Mouse (Mus musculus) layer of hippocampus, adult 2 months (tissue): Measurements from ENCODE around the gene Hoxa9. TPM values are rescaled to one million over a fixed set of nuclear protein-coding genes. Genes with fewer than 3 reads are reported as not detected.

ENCODE experiments used
- DNase-seq, 2 experiments: peaks; one replicate each; pipeline ENCODE4 v3.0.0; 2022; ENCODE audit warnings: low spot score in 2 of 2
- H3K27ac ChIP-seq: fragments of 200-600 bp; 2 replicates; pipeline ENCODE4 v1.8.1; 2022
- H3K4me3 ChIP-seq: fragments of 200-600 bp; 2 replicates; pipeline ENCODE4 v1.8.1; 2022; ENCODE audit warnings: mild to moderate bottlenecking
- CTCF ChIP-seq: fragments of 200-600 bp; conservative IDR thresholded peaks from 2 replicates; pipeline ENCODE4 v1.8.1; 2022; ENCODE audit warnings: antibody characterized with exemption, mild to moderate bottlenecking, moderate library complexity
- total RNA-seq, 2 experiments: library from RNA; stranded (reverse); gene quantifications; 2 replicates each; pipeline ENCODE4 v1.2.3; 2021

Hoxa9 gene
- total RNA-seq, 2 experiments from 2014 or later: not detected

DNA sequence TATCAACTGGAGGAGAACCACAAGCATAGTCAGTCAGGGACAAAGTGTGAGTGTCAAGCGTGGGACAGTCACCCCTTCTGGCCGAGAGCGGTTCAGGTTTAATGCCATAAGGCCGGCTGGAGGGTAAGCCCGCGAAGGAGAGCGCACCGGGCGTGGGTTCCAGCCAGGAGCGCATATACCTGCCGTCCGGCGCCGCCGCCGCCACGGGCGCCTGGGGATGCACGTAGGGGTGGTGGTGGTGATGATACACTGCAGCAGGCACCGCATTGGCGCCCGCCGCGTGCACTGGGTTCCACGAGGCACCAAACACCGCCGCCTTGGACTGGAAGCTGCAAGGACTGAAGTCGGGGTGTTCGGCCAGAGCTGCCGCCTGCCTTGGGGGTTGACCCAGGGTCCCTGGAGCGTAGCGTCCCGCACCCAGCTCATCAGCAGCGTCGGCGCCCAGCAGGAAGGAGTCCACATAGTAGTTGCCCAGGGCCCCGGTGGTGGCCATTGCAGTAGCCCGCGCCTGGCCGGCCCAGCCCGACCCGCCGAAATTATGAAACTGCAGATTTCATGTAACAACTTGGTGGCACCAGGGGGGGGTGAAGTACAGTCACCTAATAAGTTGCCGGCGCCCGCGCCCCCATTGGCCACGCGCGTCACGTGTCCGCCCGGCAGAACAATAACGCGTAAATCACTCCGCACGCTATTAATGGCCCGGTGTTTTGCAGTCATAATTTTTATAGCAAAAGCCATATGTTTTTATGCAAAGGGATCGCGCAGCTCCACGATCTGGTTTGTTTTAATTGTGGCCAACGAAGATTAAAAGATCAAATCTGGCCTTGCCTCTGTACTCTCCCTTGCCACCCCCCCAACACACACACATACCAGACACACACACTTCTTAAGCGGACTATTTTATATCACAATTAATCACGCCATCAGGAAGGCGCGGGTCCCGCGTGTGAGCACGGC, 5.0 kb downstream of the Hoxa9 start:
- DNase-seq: no peak
- no peak for TF ChIP-seq CTCF
- Histone ChIP-seq H3K27ac (no peak overlapping the region), H3K4me3 (no peak overlapping the region)

DNA sequence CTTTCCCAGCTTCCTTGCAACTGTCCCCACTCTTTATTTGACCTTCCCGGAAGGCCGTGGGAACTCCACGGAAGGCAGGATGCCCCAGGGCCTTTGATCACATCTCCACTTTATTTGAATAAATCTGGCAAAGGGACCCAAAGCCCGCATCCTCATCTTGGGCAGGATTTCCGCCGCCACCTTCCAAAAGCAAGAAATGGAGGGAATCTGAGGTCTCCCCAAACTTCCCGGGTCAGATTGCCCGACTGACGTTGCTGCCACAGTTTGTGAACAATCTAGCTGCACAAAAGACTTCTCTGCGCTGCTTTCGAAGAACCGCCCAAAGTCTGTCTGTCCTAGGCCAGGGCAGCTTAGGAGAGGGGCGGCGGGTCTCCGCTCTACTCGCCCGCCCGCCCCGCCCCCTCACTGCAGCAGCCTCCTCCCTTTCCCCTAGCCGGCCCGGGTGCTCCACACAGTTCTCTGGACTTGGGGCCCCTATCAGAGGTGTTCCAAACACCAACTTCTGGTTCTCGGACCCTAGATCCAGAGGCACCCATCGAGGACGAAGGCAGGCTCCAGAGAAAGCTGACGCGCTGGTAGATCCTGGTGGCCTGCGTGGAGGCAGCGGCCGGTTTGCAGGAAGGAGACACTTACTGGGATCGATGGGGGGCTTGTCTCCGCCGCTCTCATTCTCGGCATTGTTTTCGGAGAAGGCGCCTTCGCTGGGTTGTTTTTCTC, 5.8 kb downstream of the Hoxa9 start:
- H3K4me3 ChIP-seq: no peak overlapping the region
- H3K27ac ChIP-seq: no peak overlapping the region
- DNase-seq: no peak
- no peak for TF ChIP-seq CTCF

DNA sequence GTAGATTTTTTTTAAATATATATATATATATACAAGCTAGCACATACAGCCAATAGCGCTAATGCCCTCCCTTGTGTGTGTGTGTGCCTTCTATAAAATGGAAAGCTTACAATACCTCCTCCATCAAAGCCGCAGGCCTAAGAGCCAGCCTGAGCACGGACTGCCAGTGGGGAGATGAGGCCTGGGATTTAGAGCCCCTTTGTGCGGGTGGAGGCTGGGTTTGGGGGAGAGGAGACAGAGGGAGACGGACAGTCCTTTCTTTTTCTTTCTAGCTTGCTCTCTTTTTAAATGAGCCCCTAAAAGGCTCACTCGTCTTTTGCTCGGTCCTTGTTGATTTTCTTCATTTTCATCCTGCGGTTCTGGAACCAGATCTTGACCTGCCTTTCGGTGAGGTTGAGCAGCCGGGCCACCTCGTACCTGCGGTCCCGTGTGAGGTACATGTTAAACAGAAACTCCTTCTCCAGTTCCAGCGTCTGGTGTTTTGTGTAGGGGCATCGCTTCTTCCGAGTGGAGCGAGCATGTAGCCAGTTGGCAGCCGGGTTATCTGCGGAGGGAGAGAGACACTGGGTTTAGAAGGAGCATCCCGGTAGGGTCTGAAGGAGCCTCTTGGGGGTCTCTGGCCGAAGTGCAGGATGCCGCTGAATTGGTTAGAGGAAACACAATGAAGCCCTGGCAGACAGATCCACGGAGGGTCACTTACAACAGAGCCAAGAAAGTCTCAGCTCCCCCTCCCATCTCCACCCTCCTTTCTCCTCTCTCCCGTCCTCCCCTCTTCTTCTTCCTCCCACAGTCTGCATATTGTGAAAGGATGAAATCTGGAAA, 6.7 kb downstream of the Hoxa9 start:
- no peak overlapping the region for H3K4me3 ChIP-seq
- no peak for TF ChIP-seq CTCF
- no peak overlapping the region for H3K27ac ChIP-seq
- DNase-seq: no peak

DNA sequence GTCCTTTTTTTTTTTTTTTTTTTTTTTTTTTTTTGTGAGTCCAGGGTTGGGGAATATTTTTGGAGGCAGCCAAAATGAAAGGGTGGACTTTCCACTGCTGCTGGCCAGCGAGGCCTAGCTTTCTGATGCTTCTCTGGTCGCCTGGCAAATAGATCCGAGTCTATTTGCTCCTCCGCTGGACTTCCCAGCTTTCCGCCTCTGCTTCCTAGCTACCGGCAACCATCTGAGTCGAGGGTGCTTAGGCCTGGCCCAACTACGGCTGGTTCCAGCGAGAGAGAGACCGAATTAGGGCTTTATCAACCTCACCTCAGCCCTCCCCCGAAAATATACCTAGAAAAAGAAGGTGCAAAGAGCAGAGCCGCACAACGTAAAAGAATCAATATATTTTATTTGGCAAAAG, 8.2 kb downstream of the Hoxa9 start:
- no peak for DNase-seq
- Histone ChIP-seq H3K27ac (no peak overlapping the region), H3K4me3 (no peak overlapping the region)
- no peak for TF ChIP-seq CTCF

DNA sequence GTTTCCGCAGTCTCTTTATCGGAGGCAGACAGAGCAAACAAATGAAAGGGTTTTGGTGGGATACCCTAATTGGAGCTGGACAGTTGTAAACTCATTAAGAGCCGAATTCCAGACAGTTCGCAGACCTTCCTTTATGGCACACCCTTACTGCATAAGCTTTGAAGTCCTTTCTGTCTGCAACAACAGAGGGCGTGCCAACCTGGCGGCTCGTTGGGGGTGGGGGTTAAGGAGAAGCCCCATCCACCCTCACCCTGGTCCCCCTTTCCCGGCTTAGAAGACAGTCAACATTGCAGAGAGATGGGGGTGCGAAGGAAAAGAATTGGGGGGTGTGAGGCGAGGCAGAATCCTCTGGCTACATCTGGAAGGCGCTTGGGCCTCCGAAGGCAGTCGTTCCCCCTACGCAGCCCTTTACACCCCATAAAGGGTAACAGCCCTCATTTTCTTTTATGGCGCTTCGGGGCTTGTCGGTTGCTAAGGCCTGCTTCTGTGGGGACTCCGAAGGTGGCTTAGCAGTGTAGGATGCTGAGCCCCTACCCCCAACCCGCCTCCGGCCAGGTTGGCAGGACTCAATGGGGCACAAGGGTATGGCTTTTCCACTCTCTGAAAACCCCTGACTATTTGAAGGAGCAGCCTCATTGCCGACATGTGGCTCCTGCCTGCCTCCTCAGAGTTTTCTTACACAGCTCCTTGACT, 8.8 kb downstream of the Hoxa9 start:
- H3K27ac ChIP-seq: no peak overlapping the region
- no peak for DNase-seq
- no peak for TF ChIP-seq CTCF
- H3K4me3 ChIP-seq: peak overlapping the region; percentile 63; the same call in 1 of the 2 replicates

DNA sequence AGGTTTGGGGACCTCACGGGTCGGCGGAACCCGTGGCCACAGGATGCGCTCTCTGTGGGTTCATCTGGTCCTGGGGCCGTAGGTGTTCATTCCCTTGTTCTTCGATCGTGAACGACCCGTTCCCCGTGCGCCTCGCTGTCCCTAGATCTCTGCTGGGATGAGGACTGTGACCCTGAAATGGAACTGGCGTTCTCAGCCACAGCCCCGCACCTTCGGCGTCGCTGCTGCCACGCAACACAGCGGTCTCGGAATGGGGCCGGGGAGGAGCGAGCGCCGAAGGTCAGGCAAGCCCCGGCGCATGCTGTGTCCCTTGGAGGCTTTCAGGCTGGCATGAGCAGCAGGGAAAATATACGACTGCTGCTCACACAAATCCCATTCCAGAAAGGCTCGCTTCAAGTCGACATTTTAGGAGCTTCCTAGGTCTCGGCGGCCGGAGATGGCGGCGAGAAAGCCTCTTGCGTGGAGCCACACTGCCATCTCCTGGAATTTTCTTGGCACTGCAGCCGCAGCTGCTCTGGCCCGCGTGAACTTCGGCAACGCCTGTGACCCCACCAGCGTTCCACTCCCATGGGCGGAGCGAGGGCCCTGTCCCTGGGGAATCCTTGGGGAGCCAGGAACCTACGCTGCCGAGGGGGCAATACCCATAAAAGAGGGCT, 9.4 kb downstream of the Hoxa9 start, which contains the start of gene Hoxa7:
Gene Hoxa7, minus strand, starts transcription at position 518 of the 656 bp plus-strand sequence.
- Histone ChIP-seq H3K4me3 (peak within 1 kb of the TSS; percentile 63), H3K27ac (no peak within 1 kb of the TSS)
- peak; percentile 68 to 81 for DNase-seq
- TF ChIP-seq CTCF: peak; percentile 100

DNA sequence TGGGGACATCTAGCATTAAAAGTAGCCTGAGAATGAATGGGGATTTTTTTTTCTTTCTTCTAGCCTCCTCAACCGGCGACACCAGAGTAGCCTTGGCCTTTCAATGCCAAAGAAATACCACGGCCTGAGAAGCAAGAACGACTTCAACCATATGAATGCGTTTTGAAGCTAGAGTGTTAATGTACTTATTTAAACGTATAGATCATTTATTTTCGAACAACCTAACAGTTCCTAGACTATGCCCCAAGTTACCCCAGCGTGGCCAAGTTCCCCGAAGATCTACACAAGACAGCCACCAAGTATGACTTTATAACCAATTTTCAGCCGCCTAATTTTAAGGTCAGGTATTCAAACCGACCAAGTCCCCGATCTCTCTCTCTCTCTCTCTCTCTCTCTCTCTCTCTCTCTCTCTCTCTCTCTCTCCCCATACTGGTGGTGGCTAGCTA, 10.0 kb downstream of the Hoxa9 start:
- TF ChIP-seq CTCF: no peak
- no peak for DNase-seq
- H3K27ac ChIP-seq: no peak overlapping the region
- H3K4me3 ChIP-seq: peak overlapping the region; percentile 63; the same call in 1 of the 2 replicates

DNA sequence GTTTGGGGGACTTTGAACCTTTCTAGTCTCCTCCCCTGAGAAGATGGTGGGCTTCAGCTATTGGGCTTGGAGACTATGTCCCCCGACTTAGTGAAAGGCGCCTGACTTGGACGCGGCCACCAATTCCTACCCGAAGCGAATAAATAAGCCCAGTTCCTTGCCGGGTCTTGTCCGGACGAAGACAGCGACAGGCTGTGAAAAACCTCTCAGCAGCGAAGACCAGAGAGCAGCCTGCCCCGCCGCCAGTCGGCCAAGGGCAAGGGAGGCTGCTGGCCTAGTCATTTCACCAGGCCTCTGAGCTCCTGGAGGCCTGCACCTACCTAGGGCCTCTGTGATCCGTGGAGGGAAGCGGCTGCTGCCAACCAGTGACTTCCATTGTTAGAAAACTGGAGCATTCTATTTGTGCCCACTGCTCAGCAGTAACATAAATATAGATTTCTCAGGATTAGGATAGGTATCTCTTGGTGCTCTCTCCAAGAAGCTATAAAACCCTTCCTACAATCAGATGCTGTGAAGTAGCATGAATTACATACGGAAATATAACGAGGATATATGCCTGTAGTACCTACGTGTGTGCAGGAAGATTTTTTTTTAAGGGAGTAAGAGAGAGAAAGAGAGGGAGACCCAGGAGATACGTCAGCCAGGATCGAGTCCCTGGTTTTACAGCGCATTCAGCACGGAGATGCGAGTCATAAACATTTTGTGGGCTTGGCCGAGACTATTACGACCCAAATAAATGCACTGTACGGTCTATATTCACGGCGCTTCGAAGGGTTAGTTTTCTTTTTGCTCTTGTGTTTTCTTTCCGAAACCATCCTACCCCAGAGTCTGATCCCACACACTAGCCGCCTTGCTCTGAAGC, 10.7 kb downstream of the Hoxa9 start:
- DNase-seq: no peak
- no peak overlapping the region for H3K27ac ChIP-seq
- no peak for TF ChIP-seq CTCF
- H3K4me3 ChIP-seq: no peak overlapping the region

DNA sequence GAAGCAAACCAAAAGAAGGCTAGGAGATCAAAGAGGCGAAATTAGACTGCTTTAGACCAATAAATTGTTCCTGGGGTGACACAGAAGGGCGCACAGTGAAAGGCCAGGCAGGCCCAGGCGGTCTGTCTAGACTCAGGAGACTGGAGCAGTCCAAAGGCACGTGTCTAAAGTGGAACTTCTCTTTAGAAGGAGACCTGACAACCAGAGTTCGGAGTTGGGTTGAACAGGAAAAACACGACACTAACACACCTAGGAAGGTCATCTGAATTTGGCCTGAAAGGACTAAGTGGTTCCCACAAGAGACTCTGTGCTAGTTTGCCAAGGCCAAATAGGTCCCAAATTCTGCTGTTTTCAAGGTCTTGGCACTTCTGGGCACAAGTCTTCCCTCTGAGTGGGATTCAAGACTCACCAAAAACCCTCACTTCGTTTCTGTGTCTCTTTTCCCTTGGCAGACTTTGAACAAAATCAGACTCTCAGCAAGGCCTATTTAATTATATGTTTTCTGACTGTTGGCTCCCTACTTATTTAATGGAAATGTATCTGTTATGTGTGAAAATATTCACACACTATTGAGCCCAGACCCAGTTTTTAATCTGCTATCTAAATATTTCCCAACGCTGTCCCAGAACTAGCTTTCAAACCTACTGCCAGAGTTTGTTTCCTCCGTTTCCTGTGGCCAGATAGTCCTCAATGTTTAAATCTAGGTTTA, 11.5 kb downstream of the Hoxa9 start:
- TF ChIP-seq CTCF: no peak
- Histone ChIP-seq H3K27ac (no peak overlapping the region), H3K4me3 (no peak overlapping the region)
- no peak for DNase-seq

DNA sequence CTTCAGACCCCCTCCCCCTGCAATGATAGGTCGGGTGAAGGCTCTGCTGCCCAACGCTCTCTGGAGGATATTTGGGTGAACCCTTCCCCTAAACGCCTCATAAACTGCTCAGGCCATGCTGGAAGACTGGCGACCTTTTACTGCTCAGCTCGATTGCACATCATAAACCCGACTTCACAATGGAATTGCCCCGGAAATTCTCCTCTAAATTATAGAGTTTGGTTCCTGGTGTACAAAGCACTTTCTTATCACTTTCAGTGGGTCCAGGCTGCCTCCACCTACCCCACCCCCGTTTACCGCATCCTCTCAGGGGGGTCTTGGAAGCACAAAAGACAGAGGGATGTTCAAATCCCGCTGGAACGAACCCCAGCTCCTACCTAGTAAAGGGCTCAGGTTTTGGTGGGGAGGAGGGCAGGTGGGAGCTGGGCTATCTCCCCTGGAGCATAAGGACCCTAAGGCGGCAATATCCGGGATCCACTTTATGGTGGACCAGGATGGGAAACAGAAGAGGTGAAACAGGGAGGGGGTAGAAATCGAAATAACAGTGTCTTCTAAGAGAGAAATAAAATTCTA, 12.2 kb downstream of the Hoxa9 start:
- Histone ChIP-seq H3K4me3 (no peak overlapping the region), H3K27ac (no peak overlapping the region)
- no peak for TF ChIP-seq CTCF
- no peak for DNase-seq
